Mouse (Mus musculus): ENCODE data around the gene Galnt17. TPM values are rescaled to one million over a fixed set of nuclear protein-coding genes. Genes with fewer than 3 reads are reported as not detected.
A peak's percentile ranks its signal among the peaks of the same experiment; 100 is the strongest.

The Galnt17 gene
- polyA plus RNA-seq, 1 experiment from 2014 or later, result not detected

DNA sequence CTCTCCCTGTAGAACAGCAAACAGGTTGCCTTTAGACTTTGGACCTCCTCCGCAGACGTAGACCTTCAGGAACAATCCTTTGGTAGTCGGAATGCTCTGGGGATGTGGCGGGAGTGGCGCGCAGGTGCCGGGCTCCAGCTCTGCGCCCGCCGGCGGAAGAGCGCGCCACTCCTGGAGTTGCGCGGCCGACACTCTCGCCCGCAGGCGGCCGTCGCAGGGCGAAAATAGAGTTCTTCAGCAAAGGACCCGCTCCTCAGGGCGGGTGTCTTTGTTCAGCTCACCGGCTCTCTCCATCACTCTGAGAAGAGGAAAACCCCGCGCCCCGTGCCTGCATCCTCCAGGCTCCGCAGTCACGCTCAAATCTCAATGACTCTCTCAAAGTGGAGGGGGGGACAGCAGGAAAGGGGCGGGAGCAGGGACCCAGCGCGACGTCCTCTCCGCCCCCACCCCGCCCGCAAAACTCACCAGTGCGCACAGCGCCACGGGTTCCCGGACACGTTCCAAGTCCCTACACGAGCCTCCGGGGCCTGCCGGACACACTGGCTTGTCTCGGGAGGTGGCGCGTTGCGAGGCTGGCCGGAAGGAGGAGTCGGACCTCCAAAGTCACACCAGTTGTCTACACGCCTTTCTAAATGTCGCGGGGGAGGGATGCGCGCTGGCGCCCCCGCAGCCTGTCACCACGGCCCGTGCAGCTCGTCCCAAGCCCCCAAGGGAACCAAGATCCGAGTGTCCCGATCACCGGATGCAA is 1.2 kb downstream of the Galnt17 start:
- H3K9ac ChIP-seq (replicated peaks), result no peak overlapping the region
- WGBS (ENCODE audit: insufficient replicate concordance), result under 1% methylated on average over 63 of the region's 64 CpGs
- no peak overlapping the region for H3K27ac ChIP-seq (ENCODE audit: low read depth)
- no peaks in the 10 kb centered on the region for H3K4me1 ChIP-seq (ENCODE audit: insufficient read depth)
- H3K4me2 ChIP-seq (ENCODE audit: low read depth, low read length), result peak overlapping the region; percentile 49
- DNase-seq (no peak), ATAC-seq (no peak)
- no peaks in the 10 kb centered on the region for H3K9me3 ChIP-seq (ENCODE audit: low read length)
- 0 out of 2 replicates have a peak overlapping the region, but pooled peaks have one; percentile 17 for H3K4me3 ChIP-seq (ENCODE audit: low read depth, low read length)
- H3K36me3 ChIP-seq (replicated peaks; ENCODE audit: insufficient read depth, low read length), result no peaks in the 10 kb centered on the region
- TF ChIP-seq CTCF (IDR thresholded peaks at IDR 0.05; ENCODE audit: low read depth) (no peak), EP300 (IDR thresholded peaks at IDR 0.05; ENCODE audit: low read depth) (no peak)
- H3K27me3 ChIP-seq (ENCODE audit: insufficient read depth, low read length), result peaks cover 29% of the 10 kb centered on the region

DNA sequence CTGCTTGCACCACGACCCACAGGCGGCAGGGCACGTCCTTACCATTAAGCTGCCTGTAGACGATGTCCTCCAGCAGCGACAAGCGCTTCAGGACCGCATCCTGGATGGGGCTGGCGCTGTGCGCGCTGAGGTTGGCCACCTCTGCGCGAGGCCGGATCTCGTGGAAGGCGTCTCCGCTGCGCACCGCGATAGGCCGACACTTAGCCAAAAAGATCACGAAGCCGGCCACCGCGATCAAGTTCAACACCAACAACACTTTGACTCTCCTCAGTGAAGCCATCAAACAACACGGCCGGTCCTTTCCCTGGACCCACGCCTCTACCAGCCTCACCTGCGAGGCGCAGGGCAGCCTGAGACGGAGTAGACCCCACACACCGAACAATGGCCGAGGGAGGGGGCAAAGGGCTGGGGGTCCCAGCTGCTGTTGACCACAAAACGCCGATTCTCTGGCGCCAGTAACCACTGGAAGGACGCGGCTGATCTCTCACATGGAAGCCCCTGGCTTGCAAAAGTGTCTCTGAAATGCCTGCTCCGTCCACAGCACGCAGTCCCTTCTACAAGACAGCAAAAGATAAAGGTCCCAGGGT is 1.9 kb downstream of the Galnt17 start:
- no peaks in the 10 kb centered on the region for H3K9me3 ChIP-seq (ENCODE audit: low read length)
- TF ChIP-seq CTCF (IDR thresholded peaks at IDR 0.05; ENCODE audit: low read depth), result no peak
- TF ChIP-seq EP300 (IDR thresholded peaks at IDR 0.05; ENCODE audit: low read depth), result no peak
- H3K27me3 ChIP-seq (ENCODE audit: insufficient read depth, low read length), result peaks cover 29% of the 10 kb centered on the region
- H3K4me1 ChIP-seq (ENCODE audit: insufficient read depth), result no peaks in the 10 kb centered on the region
- no peak overlapping the region for H3K27ac ChIP-seq (ENCODE audit: low read depth)
- ATAC-seq, result no peak
- WGBS (ENCODE audit: insufficient replicate concordance), result 3% methylated on average over 39 of the region's 39 CpGs
- H3K9ac ChIP-seq (replicated peaks), result no peak overlapping the region
- no peak for DNase-seq
- H3K4me2 ChIP-seq (ENCODE audit: low read depth, low read length), result no peak overlapping the region
- no peaks in the 10 kb centered on the region for H3K36me3 ChIP-seq (replicated peaks; ENCODE audit: insufficient read depth, low read length)
- H3K4me3 ChIP-seq (ENCODE audit: low read depth, low read length), result no peak overlapping the region

DNA sequence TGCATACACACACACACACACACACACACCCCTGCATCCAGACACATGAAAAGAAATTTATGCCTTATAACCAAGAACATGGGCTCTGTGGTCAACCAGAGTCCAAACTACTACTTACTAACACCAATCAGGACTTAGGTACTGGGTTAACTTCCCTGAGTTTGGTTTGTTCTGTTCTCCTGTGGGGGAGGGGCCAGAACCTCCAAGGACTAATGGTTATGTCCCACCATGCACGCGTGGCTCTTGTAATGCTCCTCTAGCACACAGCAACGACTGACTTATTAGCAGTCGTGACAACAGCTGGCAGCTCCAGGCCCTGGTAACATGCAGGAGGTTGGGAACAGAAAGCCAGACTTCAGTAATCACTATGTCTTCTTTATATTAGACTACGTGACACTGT is 3.1 kb downstream of the Galnt17 start:
- Histone ChIP-seq H3K27me3 (ENCODE audit: insufficient read depth, low read length) (peaks cover 29% of the 10 kb centered on the region), H3K4me2 (ENCODE audit: low read depth, low read length) (no peak overlapping the region), H3K9me3 (ENCODE audit: low read length) (no peaks in the 10 kb centered on the region), H3K9ac (replicated peaks) (no peak overlapping the region), H3K27ac (ENCODE audit: low read depth) (no peak overlapping the region), H3K4me1 (ENCODE audit: insufficient read depth) (no peaks in the 10 kb centered on the region), H3K36me3 (replicated peaks; ENCODE audit: insufficient read depth, low read length) (no peaks in the 10 kb centered on the region), H3K4me3 (ENCODE audit: low read depth, low read length) (no peak overlapping the region)
- DNase-seq (no peak), ATAC-seq (no peak)
- TF ChIP-seq EP300 (IDR thresholded peaks at IDR 0.05; ENCODE audit: low read depth), result no peak
- no peak for TF ChIP-seq CTCF (IDR thresholded peaks at IDR 0.05; ENCODE audit: low read depth)
- WGBS (ENCODE audit: insufficient replicate concordance), result 65% methylated on average over 5 of the region's 5 CpGs

GRCm38 (mm10) chr5:131301526-131301925 is 6.8 kb downstream of the Galnt17 start:
- no peak for ATAC-seq
- TF ChIP-seq CTCF (IDR thresholded peaks at IDR 0.05; ENCODE audit: low read depth) (no peak), EP300 (IDR thresholded peaks at IDR 0.05; ENCODE audit: low read depth) (no peak)
- Histone ChIP-seq H3K27ac (ENCODE audit: low read depth) (no peak overlapping the region), H3K4me1 (ENCODE audit: insufficient read depth) (no peaks in the 10 kb centered on the region), H3K9ac (replicated peaks) (no peak overlapping the region), H3K27me3 (ENCODE audit: insufficient read depth, low read length) (peaks cover 13% of the 10 kb centered on the region), H3K9me3 (ENCODE audit: low read length) (no peaks in the 10 kb centered on the region), H3K4me3 (ENCODE audit: low read depth, low read length) (no peak overlapping the region), H3K36me3 (replicated peaks; ENCODE audit: insufficient read depth, low read length) (no peaks in the 10 kb centered on the region), H3K4me2 (ENCODE audit: low read depth, low read length) (no peak overlapping the region)
- 72% methylated on average over 3 of the region's 3 CpGs for WGBS (ENCODE audit: insufficient replicate concordance)
- DNase-seq, result no peak

GRCm38 (mm10) chr5:131293726-131294449 is 14.4 kb downstream of the Galnt17 start:
- ATAC-seq (no peak), DNase-seq (no peak)
- Histone ChIP-seq H3K27me3 (ENCODE audit: insufficient read depth, low read length) (no peaks in the 10 kb centered on the region), H3K9ac (replicated peaks) (no peak overlapping the region), H3K4me3 (ENCODE audit: low read depth, low read length) (no peak overlapping the region), H3K27ac (ENCODE audit: low read depth) (no peak overlapping the region), H3K9me3 (ENCODE audit: low read length) (no peaks in the 10 kb centered on the region), H3K36me3 (replicated peaks; ENCODE audit: insufficient read depth, low read length) (no peaks in the 10 kb centered on the region), H3K4me1 (ENCODE audit: insufficient read depth) (no peaks in the 10 kb centered on the region), H3K4me2 (ENCODE audit: low read depth, low read length) (no peak overlapping the region)
- 78% methylated on average over 16 of the region's 16 CpGs for WGBS (ENCODE audit: insufficient replicate concordance)
- TF ChIP-seq CTCF (IDR thresholded peaks at IDR 0.05; ENCODE audit: low read depth) (no peak), EP300 (IDR thresholded peaks at IDR 0.05; ENCODE audit: low read depth) (no peak)

GRCm38 (mm10) chr5:131287091-131287490 is 21.2 kb downstream of the Galnt17 start:
- no peak overlapping the region for H3K4me2 ChIP-seq (ENCODE audit: low read depth, low read length)
- H3K4me3 ChIP-seq (ENCODE audit: low read depth, low read length), result no peak overlapping the region
- no peak for ATAC-seq
- no peak overlapping the region for H3K27ac ChIP-seq (ENCODE audit: low read depth)
- H3K9me3 ChIP-seq (ENCODE audit: low read length), result no peaks in the 10 kb centered on the region
- WGBS (ENCODE audit: insufficient replicate concordance), result 76% methylated on average over 6 of the region's 6 CpGs
- TF ChIP-seq EP300 (IDR thresholded peaks at IDR 0.05; ENCODE audit: low read depth) (no peak), CTCF (IDR thresholded peaks at IDR 0.05; ENCODE audit: low read depth) (no peak)
- no peaks in the 10 kb centered on the region for H3K4me1 ChIP-seq (ENCODE audit: insufficient read depth)
- no peak overlapping the region for H3K9ac ChIP-seq (replicated peaks)
- no peak for DNase-seq
- no peaks in the 10 kb centered on the region for H3K27me3 ChIP-seq (ENCODE audit: insufficient read depth, low read length)
- no peaks in the 10 kb centered on the region for H3K36me3 ChIP-seq (replicated peaks; ENCODE audit: insufficient read depth, low read length)

Data from liver, postnatal 0 days (tissue).